In the genomic region with DNA sequence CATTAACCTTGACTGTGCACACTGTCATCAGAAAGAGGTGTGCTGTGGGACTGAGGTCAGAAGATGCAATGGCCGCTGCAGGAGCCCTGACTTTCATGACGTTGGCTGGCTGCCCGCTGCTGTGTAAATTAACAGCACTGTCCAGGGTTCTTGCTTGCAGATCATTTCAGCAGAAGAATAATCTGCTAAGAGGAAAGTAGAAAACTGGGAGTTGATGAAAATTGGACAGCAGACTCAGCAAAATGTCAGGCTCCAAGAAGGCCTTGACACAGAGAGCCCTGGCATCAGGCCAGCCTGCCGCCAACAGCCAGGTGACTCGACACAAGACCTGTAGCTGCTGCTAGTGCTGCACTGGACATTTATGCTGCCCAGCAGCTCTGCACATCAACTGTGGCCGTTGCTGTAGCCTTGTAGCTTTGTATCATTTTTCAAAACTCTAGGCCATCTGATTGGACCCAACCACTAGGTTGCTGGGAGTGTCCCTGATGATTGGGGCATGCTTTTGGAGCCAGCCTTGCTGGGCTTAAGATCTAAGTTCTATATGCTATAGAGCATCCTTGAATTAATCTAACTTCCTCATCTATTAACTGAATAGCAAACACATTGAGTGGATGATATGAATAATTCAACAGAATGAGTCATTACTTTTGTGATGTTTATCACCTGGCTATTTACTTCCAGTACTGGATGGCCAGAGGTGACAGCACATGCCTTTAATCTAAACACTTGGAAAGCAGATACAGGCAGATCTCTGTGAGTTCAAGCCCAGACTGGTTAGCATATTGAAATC, we compare ENCODE assay signal across 10 mouse cellular contexts. TPM values are rescaled to one million over a fixed set of nuclear protein-coding genes. Genes with fewer than 3 reads are reported as not detected.
DNase-seq lines count a peak whose midpoint lies in the region; ATAC-seq lines count a peak whose summit lies in the region.
"Had no signal": no experiment of that assay in that cellular context is flagged by ENCODE, and none has a peak within 500 bp of the region (broad histone marks: within the 10 kb centered on the region; RNA-seq: fewer than 3 reads in every experiment).

No protein-coding gene starts in this region.

- peak; percentile 19 to 47 for DNase-seq in cerebellum, postnatal 25 days
- DNase-seq in cerebellum, adult 9-11 months = no peak
- peak; percentile 38 for DNase-seq in urinary bladder, postnatal 14 days (ENCODE audit: low spot score)
- no peak for DNase-seq in urinary bladder, adult 18-20 months (ENCODE audit: low spot score in 2 of 2)
- DNase-seq in kidney, postnatal 10 days = peak; percentile 74
- peak; percentile 39 for DNase-seq in testis, postnatal 14 days (ENCODE audit: low spot score)
- DNase-seq: gastrocnemius, postnatal 10 days; heart, postnatal 4 days had no signal

- no peaks in the 10 kb centered on the region for H3K9me3 ChIP-seq in forebrain, embryonic 13.5 days (replicated peaks)

- H3K4me2 ChIP-seq in forebrain, embryonic 13.5 days = no peak overlapping the region

- ATAC-seq in forebrain, embryonic 13.5 days = no peak
- ATAC-seq in cerebellum, adult (ENCODE audit: insufficient number of reproducible peaks, low FRiP score, low TSS enrichment) = no peak

- peaks cover 5% of the 10 kb centered on the region; the same call in 1 of the 2 replicates for H3K4me1 ChIP-seq in forebrain, embryonic 13.5 days

- 85% methylated on average over 6 of the region's 6 CpGs for WGBS in forebrain, embryonic 13.5 days

- no peaks in the 10 kb centered on the region for H3K36me3 ChIP-seq in forebrain, embryonic 13.5 days (ENCODE audit: poor library complexity, severe bottlenecking)

- no peak overlapping the region for H3K27ac ChIP-seq in forebrain, embryonic 13.5 days

- no peak overlapping the region for H3K4me3 ChIP-seq in forebrain, embryonic 13.5 days

- H3K27me3 ChIP-seq in forebrain, embryonic 13.5 days = no peaks in the 10 kb centered on the region

- no peak overlapping the region for H3K9ac ChIP-seq in forebrain, embryonic 13.5 days

RNA-seq across cellular contexts. Expression of gene Gna14, which starts 12.5 kb away (rescaled TPM):
- 1.4 and 1.7 TPM in 2 replicates for polyA plus RNA-seq in forebrain, embryonic 13.5 days (2015; fragmentation: Nextera tagmentation; extraction: Ambion mirVana)

Comparison
In these comparisons a context has a peak if more than half of its experiments do, and no peak if none do; other contexts are left out.
1. DNase-seq: peak in cerebellum, postnatal 25 days (2 of 2), urinary bladder, postnatal 14 days (single experiment), kidney, postnatal 10 days (single experiment) and testis, postnatal 14 days (single experiment); none in cerebellum, adult 9-11 months (single experiment) and urinary bladder, adult 18-20 months (0 of 2).